Mouse (Mus musculus): ENCODE measurements around the gene Gm20489. TPM values are rescaled to one million over a fixed set of nuclear protein-coding genes. Genes with fewer than 3 reads are reported as not detected.

Gene Gm20489
- polyA plus RNA-seq (2014; fragmentation: Illumina TruSeq; extraction: RNeasy Lipid Tissue Mini Kit (QIAGEN cat#74804); ENCODE audit: low read depth, low replicate concordance) = not detected

GRCm38 (mm10) chrX:101268755-101269124 lies at the start of gene Gm20489:
Gene Gm20489, minus strand, starts transcription at chrX:101269023.

GRCm38 (mm10) chrX:101299055-101299454 lies 30.2 kb upstream of the Gm20489 start, which contains the start of gene Nlgn3:
Gene Nlgn3, plus strand, starts transcription at chrX:101299168.

GRCm38 (mm10) chrX:101273875-101274738 lies 5.3 kb upstream of the Gm20489 start, which contains the start of gene Med12:
Gene Med12, plus strand, starts transcription at chrX:101274030.

GRCm38 (mm10) chrX:101268025-101268754 lies 633 bp downstream of the Gm20489 start, which contains the start of gene Il2rg:
Gene Il2rg, minus strand, starts transcription at chrX:101268255.

GRCm38 (mm10) chrX:101263892-101264291 lies 4.9 kb downstream of the Gm20489 start, which contains the start of gene Gm614:
Gene Gm614, minus strand, starts transcription at chrX:101263992.

GRCm38 (mm10) chrX:101253952-101254729 lies 14.7 kb downstream of the Gm20489 start, which contains the start of gene Foxo4:
Gene Foxo4, plus strand, starts transcription at chrX:101254528.

GRCm38 (mm10) chrX:101221834-101222795 lies 46.7 kb downstream of the Gm20489 start, which contains the start of gene Snx12:
Gene Snx12, minus strand, starts transcription at chrX:101222563.

Other genes starting within 250 kb of the Gm20489 start
- not detected for gene Tex11, start 209.4 kb downstream of the Gm20489 start, polyA plus RNA-seq (2014; fragmentation: Illumina TruSeq; extraction: RNeasy Lipid Tissue Mini Kit (QIAGEN cat#74804); ENCODE audit: low read depth, low replicate concordance)
- not detected for gene Slc7a3, start 183.0 kb downstream of the Gm20489 start, polyA plus RNA-seq (2014; fragmentation: Illumina TruSeq; extraction: RNeasy Lipid Tissue Mini Kit (QIAGEN cat#74804); ENCODE audit: low read depth, low replicate concordance)
- 11.9 TPM for gene Snx12, start 46.5 kb downstream of the Gm20489 start, polyA plus RNA-seq (2014; fragmentation: Illumina TruSeq; extraction: RNeasy Lipid Tissue Mini Kit (QIAGEN cat#74804); ENCODE audit: low read depth, low replicate concordance)
- 9.5 TPM for gene Foxo4, start 14.5 kb downstream of the Gm20489 start, polyA plus RNA-seq (2014; fragmentation: Illumina TruSeq; extraction: RNeasy Lipid Tissue Mini Kit (QIAGEN cat#74804); ENCODE audit: low read depth, low replicate concordance)
- gene Gm614, start 5.0 kb downstream of the Gm20489 start, polyA plus RNA-seq (2014; fragmentation: Illumina TruSeq; extraction: RNeasy Lipid Tissue Mini Kit (QIAGEN cat#74804); ENCODE audit: low read depth, low replicate concordance) = not detected
- gene Il2rg, start 768 bp downstream of the Gm20489 start, polyA plus RNA-seq (2014; fragmentation: Illumina TruSeq; extraction: RNeasy Lipid Tissue Mini Kit (QIAGEN cat#74804); ENCODE audit: low read depth, low replicate concordance) = 6.0 TPM
- 2.9 TPM for gene Med12, start 5.0 kb upstream of the Gm20489 start, polyA plus RNA-seq (2014; fragmentation: Illumina TruSeq; extraction: RNeasy Lipid Tissue Mini Kit (QIAGEN cat#74804); ENCODE audit: low read depth, low replicate concordance)
- not detected for gene Nlgn3, start 30.1 kb upstream of the Gm20489 start, polyA plus RNA-seq (2014; fragmentation: Illumina TruSeq; extraction: RNeasy Lipid Tissue Mini Kit (QIAGEN cat#74804); ENCODE audit: low read depth, low replicate concordance)
- 176 TPM for gene Gjb1, start 107.4 kb upstream of the Gm20489 start, polyA plus RNA-seq (2014; fragmentation: Illumina TruSeq; extraction: RNeasy Lipid Tissue Mini Kit (QIAGEN cat#74804); ENCODE audit: low read depth, low replicate concordance)
- gene Zmym3, start 151.8 kb upstream of the Gm20489 start, polyA plus RNA-seq (2014; fragmentation: Illumina TruSeq; extraction: RNeasy Lipid Tissue Mini Kit (QIAGEN cat#74804); ENCODE audit: low read depth, low replicate concordance) = 6.0 TPM
- gene Nono, start 160.3 kb upstream of the Gm20489 start, polyA plus RNA-seq (2014; fragmentation: Illumina TruSeq; extraction: RNeasy Lipid Tissue Mini Kit (QIAGEN cat#74804); ENCODE audit: low read depth, low replicate concordance) = 111 TPM
- not detected for gene Itgb1bp2, start 180.1 kb upstream of the Gm20489 start, polyA plus RNA-seq (2014; fragmentation: Illumina TruSeq; extraction: RNeasy Lipid Tissue Mini Kit (QIAGEN cat#74804); ENCODE audit: low read depth, low replicate concordance)